Mouse (Mus musculus): ENCODE data around the gene Cutal. TPM values are rescaled to one million over a fixed set of nuclear protein-coding genes. Genes with fewer than 3 reads are reported as not detected.

The Cutal gene
- polyA plus RNA-seq, 1 experiment from 2014 or later: 0.20 TPM

DNA sequence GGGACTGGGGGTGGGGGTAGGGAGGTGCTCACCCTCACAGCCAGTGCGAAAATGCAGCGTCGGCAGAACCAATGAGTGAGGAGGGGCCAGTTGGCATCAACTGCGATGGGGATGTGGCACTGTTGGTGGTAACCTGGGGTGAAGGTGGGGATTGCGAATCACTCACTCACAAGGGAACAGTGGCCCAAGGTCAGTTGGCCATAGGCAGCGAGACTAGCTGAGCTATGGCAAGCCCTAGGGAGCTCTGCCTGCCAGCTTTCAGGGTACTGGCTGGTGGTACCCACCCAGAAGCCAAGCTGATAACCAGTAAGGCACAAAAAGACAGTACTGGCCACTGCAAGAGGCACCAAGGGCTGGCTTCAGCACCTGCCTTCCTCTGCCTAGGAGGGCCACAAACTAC, 32.2 kb downstream of the Cutal start:
- no peak overlapping the region for H3K4me2 ChIP-seq
- H3K9ac ChIP-seq: no peak overlapping the region
- peaks cover 28% of the 10 kb centered on the region for H3K4me1 ChIP-seq
- H3K27me3 ChIP-seq (replicated peaks): peaks cover 16% of the 10 kb centered on the region
- ATAC-seq (ENCODE audit: extremely low read depth, insufficient number of reproducible peaks, low FRiP score, low TSS enrichment): no peak
- H3K27ac ChIP-seq (replicated peaks): no peak overlapping the region
- 68% methylated on average over 6 of the region's 6 CpGs for WGBS
- H3K4me3 ChIP-seq: no peak overlapping the region
- H3K9me3 ChIP-seq: no peaks in the 10 kb centered on the region
- peaks cover 4% of the 10 kb centered on the region for H3K36me3 ChIP-seq

DNA sequence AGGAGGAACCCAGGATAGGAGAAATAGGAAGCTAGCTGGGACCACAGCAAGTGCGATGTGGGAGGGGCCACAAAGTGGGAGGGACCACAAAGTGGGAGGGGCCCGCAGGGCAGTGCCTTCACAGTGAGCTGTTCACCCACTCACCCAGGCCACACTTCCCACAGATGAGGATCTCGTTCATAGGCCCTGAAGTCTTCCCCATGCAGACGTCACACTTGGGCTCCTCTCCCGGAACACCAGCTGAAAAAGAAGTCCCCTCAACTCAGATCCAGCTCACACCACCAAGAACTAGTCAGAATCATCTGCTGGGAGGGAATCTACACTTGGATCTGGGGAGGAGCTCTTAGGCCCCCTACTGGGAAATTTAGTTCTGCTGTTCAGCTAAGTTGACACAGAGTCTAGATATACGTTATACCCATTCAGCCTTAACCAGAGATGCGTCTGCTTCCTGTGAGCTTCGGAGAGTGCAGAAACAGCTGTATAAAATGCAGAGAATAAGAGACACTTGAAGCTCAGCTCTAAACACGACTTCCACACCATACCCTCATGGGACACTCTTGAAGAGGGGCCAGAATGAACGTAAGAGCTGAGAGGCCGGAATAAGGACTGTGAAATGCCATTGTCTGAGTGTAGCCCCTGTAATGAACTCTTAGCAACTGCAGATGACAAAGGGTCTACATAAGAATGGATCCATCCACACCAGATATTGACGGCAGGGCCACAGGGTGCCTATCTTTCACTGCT, 32.8 kb downstream of the Cutal start:
- H3K27ac ChIP-seq (replicated peaks): no peak overlapping the region
- no peak for ATAC-seq (ENCODE audit: extremely low read depth, insufficient number of reproducible peaks, low FRiP score, low TSS enrichment)
- peaks cover 22% of the 10 kb centered on the region for H3K27me3 ChIP-seq (replicated peaks)
- H3K9ac ChIP-seq: no peak overlapping the region
- peaks cover under 1% of the 10 kb centered on the region for H3K36me3 ChIP-seq
- no peak overlapping the region for H3K4me3 ChIP-seq
- no peak overlapping the region for H3K4me2 ChIP-seq
- WGBS: 58% methylated on average over 12 of the region's 12 CpGs
- H3K4me1 ChIP-seq: peaks cover 28% of the 10 kb centered on the region
- no peaks in the 10 kb centered on the region for H3K9me3 ChIP-seq

DNA sequence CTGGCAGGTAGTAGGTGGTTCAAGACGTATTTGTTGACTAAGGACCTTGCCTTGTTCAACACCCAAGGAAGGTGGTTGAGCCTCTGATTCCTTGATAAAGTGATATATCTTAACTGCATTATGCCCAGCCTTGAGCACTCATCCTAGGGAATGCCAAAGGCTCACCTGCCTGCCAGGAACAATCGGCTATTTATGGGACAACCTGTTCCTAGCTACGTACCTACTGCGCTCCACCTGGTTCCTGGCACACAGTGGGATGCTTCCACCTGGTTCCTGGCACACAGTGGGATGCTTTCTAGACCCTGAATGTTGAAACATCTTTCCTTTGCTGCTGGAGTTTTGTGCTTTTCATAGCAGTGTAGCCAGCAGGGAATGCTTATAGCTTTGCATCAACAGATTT, 35.5 kb downstream of the Cutal start:
- no peaks in the 10 kb centered on the region for H3K36me3 ChIP-seq
- no peak overlapping the region for H3K4me3 ChIP-seq
- no peak overlapping the region for H3K9ac ChIP-seq
- H3K27ac ChIP-seq (replicated peaks): no peak overlapping the region
- peaks cover 39% of the 10 kb centered on the region for H3K27me3 ChIP-seq (replicated peaks)
- no peaks in the 10 kb centered on the region for H3K9me3 ChIP-seq
- no peak for ATAC-seq (ENCODE audit: extremely low read depth, insufficient number of reproducible peaks, low FRiP score, low TSS enrichment)
- 76% methylated on average over 4 of the region's 4 CpGs for WGBS
- H3K4me2 ChIP-seq: no peak overlapping the region
- peaks cover 22% of the 10 kb centered on the region for H3K4me1 ChIP-seq

DNA sequence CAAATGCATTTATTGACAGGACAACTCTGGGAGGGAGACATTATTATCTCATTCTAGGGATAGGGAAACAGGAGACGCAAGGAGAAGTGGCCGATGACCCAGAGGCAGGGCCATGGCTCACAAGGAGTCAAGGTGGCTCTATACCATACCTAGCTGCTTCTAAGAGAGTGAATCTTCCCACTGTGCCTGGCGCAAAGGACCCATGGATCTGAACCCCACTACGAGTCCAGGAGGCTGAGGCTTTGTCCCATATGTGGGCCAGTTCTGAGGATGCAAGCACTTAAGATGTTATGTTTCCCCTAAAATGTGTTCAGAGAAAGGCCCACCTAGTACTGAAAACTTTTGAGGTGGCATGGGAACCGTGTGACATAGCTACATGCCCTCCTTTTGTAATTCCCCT, 37.7 kb downstream of the Cutal start:
- no peaks in the 10 kb centered on the region for H3K9me3 ChIP-seq
- no peak overlapping the region for H3K9ac ChIP-seq
- H3K27ac ChIP-seq (replicated peaks): no peak overlapping the region
- 78% methylated on average over 5 of the region's 5 CpGs for WGBS
- no peak for ATAC-seq (ENCODE audit: extremely low read depth, insufficient number of reproducible peaks, low FRiP score, low TSS enrichment)
- peaks cover 27% of the 10 kb centered on the region for H3K4me1 ChIP-seq
- no peak overlapping the region for H3K4me2 ChIP-seq
- H3K4me3 ChIP-seq: no peak overlapping the region
- peaks cover 39% of the 10 kb centered on the region for H3K27me3 ChIP-seq (replicated peaks)
- no peaks in the 10 kb centered on the region for H3K36me3 ChIP-seq

DNA sequence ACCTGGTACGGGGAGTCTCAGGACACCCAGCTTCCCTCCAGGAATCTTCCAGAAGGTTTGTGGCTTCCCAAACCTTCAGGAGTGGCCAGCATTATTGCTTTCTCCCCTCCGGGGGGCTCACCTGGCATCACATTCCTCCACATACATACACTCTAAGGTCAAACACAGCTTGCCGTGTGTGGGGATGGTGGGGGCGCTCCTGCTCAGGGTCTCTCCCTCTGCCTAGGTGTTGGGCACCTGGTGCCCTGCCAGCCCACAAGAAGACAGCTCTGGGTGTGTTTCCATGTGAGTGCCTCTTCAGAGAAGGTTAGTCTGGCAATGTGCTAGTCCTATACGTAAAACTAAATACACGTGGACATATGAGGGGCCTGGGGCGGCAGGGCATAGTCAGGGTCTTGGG, 38.4 kb downstream of the Cutal start:
- Histone ChIP-seq H3K4me2 (peak overlapping the region; percentile 97), H3K4me1 (peaks cover 27% of the 10 kb centered on the region), H3K9ac (peak overlapping the region; percentile 82; the same call in 1 of the 2 replicates), H3K27ac (replicated peaks) (no peak overlapping the region), H3K9me3 (no peaks in the 10 kb centered on the region), H3K27me3 (replicated peaks) (peaks cover 37% of the 10 kb centered on the region), H3K36me3 (no peaks in the 10 kb centered on the region), H3K4me3 (peak overlapping the region; percentile 71)
- WGBS: 50% methylated on average over 7 of the region's 7 CpGs
- ATAC-seq (ENCODE audit: extremely low read depth, insufficient number of reproducible peaks, low FRiP score, low TSS enrichment): no peak

- H3K36me3 ChIP-seq: no peaks in the 10 kb centered on the region
- 0 out of 2 replicates have a peak, but pooled peaks have one; percentile 11 for ATAC-seq (ENCODE audit: extremely low read depth, insufficient number of reproducible peaks, low FRiP score, low TSS enrichment)
- peaks cover 36% of the 10 kb centered on the region for H3K27me3 ChIP-seq (replicated peaks)
- H3K4me3 ChIP-seq: peak within 1 kb of the TSS; percentile 71
- H3K9me3 ChIP-seq: no peaks in the 10 kb centered on the region
- H3K4me2 ChIP-seq: peak within 1 kb of the TSS; percentile 97
- peak within 1 kb of the TSS; percentile 82 for H3K9ac ChIP-seq
- peaks cover 27% of the 10 kb centered on the region for H3K4me1 ChIP-seq
- WGBS: under 1% methylated on average over 64 of the region's 64 CpGs
- peak within 1 kb of the TSS; percentile 6; the same call in 1 of the 2 replicates for H3K27ac ChIP-seq (replicated peaks)
Measured at GRCm38 (mm10) chr2:34913218-34914068, 39.2 kb downstream of the Cutal start, which contains the start of gene Phf19. Phf19 (minus strand) TSS chr2:34914026.

- Histone ChIP-seq H3K27me3 (replicated peaks) (peaks cover 33% of the 10 kb centered on the region), H3K4me1 (peaks cover 27% of the 10 kb centered on the region), H3K27ac (replicated peaks) (no peak overlapping the region), H3K4me2 (peak overlapping the region; percentile 97), H3K9me3 (no peaks in the 10 kb centered on the region), H3K36me3 (no peaks in the 10 kb centered on the region), H3K9ac (peak overlapping the region; percentile 82), H3K4me3 (peak overlapping the region; percentile 71)
- 0 out of 2 replicates have a peak, but pooled peaks have one; percentile 18 for ATAC-seq (ENCODE audit: extremely low read depth, insufficient number of reproducible peaks, low FRiP score, low TSS enrichment)
- 3% methylated on average over 37 of the region's 50 CpGs for WGBS
Measured at GRCm38 (mm10) chr2:34914069-34914822, 40.0 kb downstream of the Cutal start.

DNA sequence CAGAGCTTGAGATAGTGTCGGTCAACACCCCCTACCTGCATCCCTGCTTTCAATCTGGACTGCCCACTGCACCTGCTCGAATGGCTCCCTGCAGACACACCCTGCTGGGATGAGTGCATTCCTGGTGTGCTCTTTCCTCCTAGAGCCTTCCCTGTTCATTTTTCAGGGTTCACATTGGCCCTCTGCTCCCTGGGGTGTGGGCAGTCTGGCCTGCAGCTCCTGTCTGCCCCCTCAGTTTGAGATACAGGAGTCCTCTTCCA, 40.6 kb downstream of the Cutal start:
- Histone ChIP-seq H3K9me3 (no peaks in the 10 kb centered on the region), H3K36me3 (no peaks in the 10 kb centered on the region), H3K9ac (no peak overlapping the region), H3K4me2 (peak overlapping the region; percentile 97), H3K27ac (replicated peaks) (peak overlapping the region; percentile 6), H3K4me3 (peak overlapping the region; percentile 71), H3K4me1 (peaks cover 27% of the 10 kb centered on the region), H3K27me3 (replicated peaks) (peaks cover 33% of the 10 kb centered on the region)
- 5% methylated on average over 2 of the region's 2 CpGs for WGBS
- ATAC-seq (ENCODE audit: extremely low read depth, insufficient number of reproducible peaks, low FRiP score, low TSS enrichment): no peak

DNA sequence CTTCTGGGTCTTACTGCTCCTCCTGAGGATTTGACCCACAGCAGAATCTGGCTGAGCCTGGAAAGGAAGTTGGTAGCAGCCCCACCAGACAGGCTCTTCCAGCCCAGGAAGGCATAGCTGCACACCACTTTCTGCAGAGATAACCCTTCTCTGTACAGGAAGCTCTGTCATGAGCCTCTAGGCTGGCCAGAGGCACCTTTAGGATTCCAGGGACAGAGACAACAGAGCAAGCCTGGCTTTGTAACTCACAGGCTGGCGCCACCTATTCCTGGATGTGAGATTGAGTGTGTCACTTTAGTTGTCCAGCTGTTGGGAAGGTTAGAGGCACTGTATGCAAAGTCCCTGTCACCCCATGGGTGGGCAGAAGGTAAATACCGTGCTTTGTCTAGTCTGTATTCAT, 40.9 kb downstream of the Cutal start:
- Histone ChIP-seq H3K36me3 (no peaks in the 10 kb centered on the region), H3K9me3 (no peaks in the 10 kb centered on the region), H3K9ac (no peak overlapping the region), H3K4me1 (peaks cover 29% of the 10 kb centered on the region), H3K4me2 (no peak overlapping the region; the same call in 1 of the 2 replicates), H3K27me3 (replicated peaks) (peaks cover 33% of the 10 kb centered on the region), H3K27ac (replicated peaks) (peak overlapping the region; percentile 6), H3K4me3 (peak overlapping the region; percentile 71; the same call in 1 of the 2 replicates)
- WGBS: 25% methylated on average over 2 of the region's 2 CpGs
- ATAC-seq (ENCODE audit: extremely low read depth, insufficient number of reproducible peaks, low FRiP score, low TSS enrichment): no peak

GRCm38 (mm10) chr2:34920144-34920543, 45.9 kb downstream of the Cutal start:
- H3K9me3 ChIP-seq: no peaks in the 10 kb centered on the region
- no peak overlapping the region for H3K4me2 ChIP-seq
- 0 out of 2 replicates have a peak, but pooled peaks cover 5% of the 10 kb centered on the region for H3K27me3 ChIP-seq (replicated peaks)
- H3K4me1 ChIP-seq: peaks cover 11% of the 10 kb centered on the region
- ATAC-seq (ENCODE audit: extremely low read depth, insufficient number of reproducible peaks, low FRiP score, low TSS enrichment): 0 out of 2 replicates have a peak, but pooled peaks have one; percentile 20
- H3K27ac ChIP-seq (replicated peaks): no peak overlapping the region
- H3K4me3 ChIP-seq: no peak overlapping the region
- 52% methylated on average over 2 of the region's 2 CpGs for WGBS
- no peak overlapping the region for H3K9ac ChIP-seq
- H3K36me3 ChIP-seq: no peaks in the 10 kb centered on the region

DNA sequence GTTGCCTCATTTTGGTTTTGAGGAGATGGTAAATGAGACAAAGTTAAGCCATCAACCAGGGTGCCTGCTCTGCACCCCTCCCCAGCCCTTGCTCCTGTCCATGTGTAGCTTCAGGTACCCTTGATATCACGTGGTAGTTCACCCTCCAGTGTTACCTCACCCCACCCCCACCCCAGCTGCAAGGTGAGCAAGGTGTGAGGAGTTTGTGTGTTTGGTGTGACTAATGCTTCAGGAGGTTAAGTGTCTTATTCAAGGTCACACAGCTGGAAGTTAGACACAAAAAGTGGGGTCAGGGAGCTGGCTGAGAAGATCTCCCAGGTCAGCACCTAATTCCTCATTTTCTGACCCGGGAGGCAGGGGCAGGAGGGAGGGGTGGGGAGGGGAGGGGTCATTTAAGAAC, 48.5 kb downstream of the Cutal start:
- Histone ChIP-seq H3K27me3 (replicated peaks) (no peaks in the 10 kb centered on the region; the same call in 1 of the 2 replicates), H3K27ac (replicated peaks) (no peak overlapping the region), H3K4me2 (no peak overlapping the region), H3K4me1 (peaks cover 5% of the 10 kb centered on the region; the same call in 1 of the 2 replicates), H3K4me3 (no peak overlapping the region), H3K36me3 (no peaks in the 10 kb centered on the region), H3K9ac (no peak overlapping the region), H3K9me3 (no peaks in the 10 kb centered on the region)
- 16% methylated on average over 2 of the region's 2 CpGs for WGBS
- no peak for ATAC-seq (ENCODE audit: extremely low read depth, insufficient number of reproducible peaks, low FRiP score, low TSS enrichment)
